Mouse (Mus musculus): ENCODE measurements around the gene Tjp1.

Tjp1 gene

GRCm38 (mm10) chr7:65527071-65528007, at the start of gene Tjp1:
Gene Tjp1, minus strand, starts transcription at chr7:65527781.
- DNase-seq (ENCODE audit: extremely low read depth, insufficient read length, low spot score), result no peak

GRCm38 (mm10) chr7:65577118-65577517, 49.5 kb upstream of the Tjp1 start:
- DNase-seq (ENCODE audit: extremely low read depth, insufficient read length, low spot score), result no peak

GRCm38 (mm10) chr7:65572731-65573130, 45.1 kb upstream of the Tjp1 start:
- DNase-seq (ENCODE audit: extremely low read depth, insufficient read length, low spot score), result no peak

GRCm38 (mm10) chr7:65570691-65571090, 43.1 kb upstream of the Tjp1 start:
- no peak for DNase-seq (ENCODE audit: extremely low read depth, insufficient read length, low spot score)

GRCm38 (mm10) chr7:65555996-65556395, 28.4 kb upstream of the Tjp1 start:
- DNase-seq (ENCODE audit: extremely low read depth, insufficient read length, low spot score), result no peak

GRCm38 (mm10) chr7:65545741-65546140, 18.2 kb upstream of the Tjp1 start:
- no peak for DNase-seq (ENCODE audit: extremely low read depth, insufficient read length, low spot score)

- no peak for DNase-seq (ENCODE audit: extremely low read depth, insufficient read length, low spot score)
Observed at GRCm38 (mm10) chr7:65532689-65533088, 5.1 kb upstream of the Tjp1 start.

GRCm38 (mm10) chr7:65523116-65523515, 4.5 kb downstream of the Tjp1 start:
- no peak for DNase-seq (ENCODE audit: extremely low read depth, insufficient read length, low spot score)

GRCm38 (mm10) chr7:65522490-65522889, 5.1 kb downstream of the Tjp1 start:
- no peak for DNase-seq (ENCODE audit: extremely low read depth, insufficient read length, low spot score)

GRCm38 (mm10) chr7:65520622-65521021, 7.0 kb downstream of the Tjp1 start:
- DNase-seq (ENCODE audit: extremely low read depth, insufficient read length, low spot score), result no peak

GRCm38 (mm10) chr7:65519788-65520563, 7.6 kb downstream of the Tjp1 start:
- no peak for DNase-seq (ENCODE audit: extremely low read depth, insufficient read length, low spot score)

GRCm38 (mm10) chr7:65516903-65517302, 10.7 kb downstream of the Tjp1 start:
- DNase-seq (ENCODE audit: extremely low read depth, insufficient read length, low spot score), result no peak

- no peak for DNase-seq (ENCODE audit: extremely low read depth, insufficient read length, low spot score)
Observed at GRCm38 (mm10) chr7:65513451-65514179, 14.0 kb downstream of the Tjp1 start.

GRCm38 (mm10) chr7:65509357-65509756, 18.2 kb downstream of the Tjp1 start:
- DNase-seq (ENCODE audit: extremely low read depth, insufficient read length, low spot score), result no peak

- no peak for DNase-seq (ENCODE audit: extremely low read depth, insufficient read length, low spot score)
Observed at GRCm38 (mm10) chr7:65507341-65507740, 20.2 kb downstream of the Tjp1 start.

GRCm38 (mm10) chr7:65502486-65503322, 24.9 kb downstream of the Tjp1 start:
- no peak for DNase-seq (ENCODE audit: extremely low read depth, insufficient read length, low spot score)

GRCm38 (mm10) chr7:65500746-65501145, 26.8 kb downstream of the Tjp1 start:
- DNase-seq (ENCODE audit: extremely low read depth, insufficient read length, low spot score), result no peak

GRCm38 (mm10) chr7:65497733-65498583, 29.6 kb downstream of the Tjp1 start:
- DNase-seq (ENCODE audit: extremely low read depth, insufficient read length, low spot score), result peak; percentile 69

GRCm38 (mm10) chr7:65490526-65490925, 37.1 kb downstream of the Tjp1 start:
- DNase-seq (ENCODE audit: extremely low read depth, insufficient read length, low spot score), result no peak

Data from 3134 (cell line).